Comparison of ENCODE assay signal across 8 mouse cellular contexts in genomic region chr15:100424396-100425122, GRCm38 (mm10). TPM values are rescaled to one million over a fixed set of nuclear protein-coding genes. Genes with fewer than 3 reads are reported as not detected.
A peak's percentile ranks its signal among the peaks of the same experiment; 100 is the strongest.
DNase-seq lines count a peak whose midpoint lies in the region; ATAC-seq and TF ChIP-seq lines count a peak whose summit lies in the region.

Slc11a2 (minus strand) TSS chr15:100425072.

- no peaks in the 10 kb centered on the region for H3K36me3 ChIP-seq in heart, adult 2 months (ENCODE audit: control insufficient read depth, insufficient read depth, low read length)
- no peaks in the 10 kb centered on the region for H3K36me3 ChIP-seq in heart, embryonic 10.5 days
- no peaks in the 10 kb centered on the region for H3K36me3 ChIP-seq in liver, embryonic 15.5 days (replicated peaks)
- no peaks in the 10 kb centered on the region for H3K36me3 ChIP-seq in stomach, embryonic 14.5 days (ENCODE audit: control insufficient read depth, insufficient read depth, low read length)

- H3K4me3 ChIP-seq in heart, adult 2 months, result peak within 1 kb of the TSS; percentile 83; the same call in 1 of the 2 replicates
- peak within 1 kb of the TSS; percentile 96 for H3K4me3 ChIP-seq in heart, embryonic 10.5 days
- peak within 1 kb of the TSS; percentile 99 for H3K4me3 ChIP-seq in liver, embryonic 15.5 days (replicated peaks)
- H3K4me3 ChIP-seq in stomach, embryonic 14.5 days (ENCODE audit: low read depth, low read length), result peak within 1 kb of the TSS; percentile 63

- peak within 1 kb of the TSS; percentile 99 for H3K4me2 ChIP-seq in liver, embryonic 15.5 days
- H3K4me2 ChIP-seq in stomach, embryonic 14.5 days (replicated peaks; ENCODE audit: low read depth, low read length), result peak within 1 kb of the TSS; percentile 96

- H3K4me1 ChIP-seq in heart, adult 2 months (ENCODE audit: control insufficient read depth, insufficient read depth, low read length), result peaks cover 6% of the 10 kb centered on the region
- H3K4me1 ChIP-seq in heart, embryonic 10.5 days, result peaks cover 45% of the 10 kb centered on the region
- H3K4me1 ChIP-seq in liver, embryonic 15.5 days (replicated peaks), result peaks cover 42% of the 10 kb centered on the region
- peaks cover 15% of the 10 kb centered on the region; the same call in 1 of the 2 replicates for H3K4me1 ChIP-seq in stomach, embryonic 14.5 days (ENCODE audit: control insufficient read depth, insufficient read depth, low read length)

- no peak for TF ChIP-seq EP300 in heart, adult 2 months (IDR thresholded peaks at IDR 0.05; ENCODE audit: insufficient read depth, low read depth, low read length)

- no peak within 1 kb of the TSS for H3K9ac ChIP-seq in heart, adult 2 months (ENCODE audit: low read depth, low read length)
- peak within 1 kb of the TSS; percentile 65 for H3K9ac ChIP-seq in liver, embryonic 15.5 days
- H3K9ac ChIP-seq in stomach, embryonic 14.5 days (replicated peaks; ENCODE audit: low read depth, low read length), result no peak within 1 kb of the TSS

- no peaks in the 10 kb centered on the region for H3K79me2 ChIP-seq in heart, adult 2 months (replicated peaks; ENCODE audit: control insufficient read depth, insufficient read depth, low read length)

- TF ChIP-seq POLR2A in heart, adult 2 months (IDR thresholded peaks at IDR 0.05; ENCODE audit: insufficient read depth, low read depth, low read length), result no peak

- H3K27me3 ChIP-seq in heart, adult 2 months (ENCODE audit: control insufficient read depth, insufficient read depth, low read length), result no peaks in the 10 kb centered on the region; the same call in 1 of the 2 replicates
- peaks cover 32% of the 10 kb centered on the region for H3K27me3 ChIP-seq in heart, embryonic 10.5 days (ENCODE audit: insufficient read depth, poor library complexity, severe bottlenecking)
- peaks cover 43% of the 10 kb centered on the region for H3K27me3 ChIP-seq in liver, embryonic 15.5 days
- peaks cover 7% of the 10 kb centered on the region; the same call in 1 of the 2 replicates for H3K27me3 ChIP-seq in stomach, embryonic 14.5 days (ENCODE audit: control insufficient read depth, insufficient read depth, low read length)

- no peak for TF ChIP-seq CTCF in heart, adult 2 months (IDR thresholded peaks at IDR 0.05)

- no peaks in the 10 kb centered on the region for H3K9me3 ChIP-seq in heart, embryonic 10.5 days
- no peaks in the 10 kb centered on the region for H3K9me3 ChIP-seq in liver, embryonic 15.5 days (replicated peaks)
- H3K9me3 ChIP-seq in stomach, embryonic 14.5 days (ENCODE audit: control insufficient read depth, low read depth, low read length), result no peaks in the 10 kb centered on the region

- intact Hi-C loops in heart, adult 2 months (cut with DNase I), result loop anchor here (5.0 kb wide), 1 partner anchor 33 kb away; no protein-coding TSS in a partner anchor

- 48% methylated on average over 17 of the region's 17 CpGs for WGBS in heart, adult 2 months
- 28% methylated on average over 17 of the region's 17 CpGs for WGBS in heart, embryonic 10.5 days
- WGBS in liver, embryonic 15.5 days (ENCODE audit: insufficient replicate concordance), result 29% methylated on average over 17 of the region's 17 CpGs
- 23% methylated on average over 17 of the region's 17 CpGs for WGBS in stomach, embryonic 14.5 days

- H3K27ac ChIP-seq in heart, adult 2 months, result no peak within 1 kb of the TSS
- H3K27ac ChIP-seq in heart, embryonic 10.5 days, result no peak within 1 kb of the TSS
- H3K27ac ChIP-seq in liver, embryonic 15.5 days (replicated peaks), result 0 out of 2 replicates have a peak within 1 kb of the TSS, but pooled peaks have one; percentile 29
- no peak within 1 kb of the TSS for H3K27ac ChIP-seq in stomach, embryonic 14.5 days (ENCODE audit: low read length)

- DNase-seq in heart, adult 2 months, result no peak
- DNase-seq in heart, adult 11 months, result no peak
- peak; percentile 42 for DNase-seq in embryo, embryonic 10.5 days (ENCODE audit: low spot score)
- no peak for DNase-seq in heart, embryonic 10.5 days (ENCODE audit: low spot score)
- DNase-seq in kidney, adult 8-10 months, result peak; percentile 66 to 70
- DNase-seq in spleen, adult 18-20 months, result no peak

- ATAC-seq in liver, embryonic 15.5 days (ENCODE audit: insufficient read depth), result no peak
- no peak for ATAC-seq in stomach, embryonic 14.5 days (ENCODE audit: insufficient number of reproducible peaks, insufficient read depth, low FRiP score, low read depth)

RNA-seq across cellular contexts. Expression of gene Slc11a2, which starts in this region (rescaled TPM):
- 10 to 100 TPM; 38.9 to 43.7 TPM for total RNA-seq in heart, adult 2 months (2021)
- 24.4 and 45.6 TPM in 2 replicates for polyA plus RNA-seq in heart, adult 2 months (2012; rRNA removed)
- polyA plus RNA-seq in heart, embryonic 10.5 days (2016; fragmentation: Nextera tagmentation; extraction: Ambion mirVana), result 20.4 and 24.5 TPM in 2 replicates
- polyA plus RNA-seq in liver, embryonic 15.5 days (2015; fragmentation: Nextera tagmentation; extraction: Ambion mirVana), result 39.7 and 43.9 TPM in 2 replicates
- 13.5 and 18.2 TPM in 2 replicates for polyA plus RNA-seq in stomach, embryonic 14.5 days (2014; fragmentation: Nextera tagmentation; extraction: Ambion mirVana)

Comparison
In these comparisons a context has a peak if more than half of its experiments do, and no peak if none do; other contexts are left out.
1. DNase-seq: peak in embryo, embryonic 10.5 days (single experiment) and kidney, adult 8-10 months (2 of 2); none in heart, adult 2 months (0 of 2), heart, adult 11 months (single experiment), heart, embryonic 10.5 days (single experiment) and spleen, adult 18-20 months (0 of 2).
2. Peak in every context shown above with its lines, with median percentiles within 50 percentile points of each other: H3K4me3 ChIP-seq.